Mouse (Mus musculus): ENCODE results near the gene Cd163l1. TPM values are rescaled to one million over a fixed set of nuclear protein-coding genes. Genes with fewer than 3 reads are reported as not detected.

Gene Cd163l1
- not detected in 2 replicates for polyA plus RNA-seq (2011; ENCODE audit: insufficient read length, low read depth, missing spikeins)

GRCm38 (mm10) chr7:140217967-140218366, at the start of gene Cd163l1:
TSS of gene Cd163l1 (plus strand) at chr7:140218267.
- H3K4me3 ChIP-seq (ENCODE audit: insufficient read depth, low read length), result no peak within 1 kb of the TSS
- H3K27ac ChIP-seq (ENCODE audit: insufficient read depth, low read length), result no peak within 1 kb of the TSS
- H3K4me1 ChIP-seq (ENCODE audit: control insufficient read depth, insufficient read depth, low read length), result no peaks in the 10 kb centered on the region
- TF ChIP-seq POLR2A (IDR thresholded peaks at IDR 0.05; ENCODE audit: low read depth, low read length) (no peak), CTCF (IDR thresholded peaks at IDR 0.05; ENCODE audit: borderline replicate concordance, insufficient read depth, low read length) (no peak)

GRCm38 (mm10) chr7:140169386-140169785, 48.7 kb upstream of the Cd163l1 start:
- no peak for TF ChIP-seq POLR2A (IDR thresholded peaks at IDR 0.05; ENCODE audit: low read depth, low read length)
- no peak for TF ChIP-seq CTCF (IDR thresholded peaks at IDR 0.05; ENCODE audit: borderline replicate concordance, insufficient read depth, low read length)
- H3K4me1 ChIP-seq (ENCODE audit: control insufficient read depth, insufficient read depth, low read length), result no peaks in the 10 kb centered on the region
- no peak overlapping the region for H3K4me3 ChIP-seq (ENCODE audit: insufficient read depth, low read length)
- no peak overlapping the region for H3K27ac ChIP-seq (ENCODE audit: insufficient read depth, low read length)

- Histone ChIP-seq H3K4me3 (ENCODE audit: insufficient read depth, low read length) (no peak overlapping the region), H3K4me1 (ENCODE audit: control insufficient read depth, insufficient read depth, low read length) (no peaks in the 10 kb centered on the region), H3K27ac (ENCODE audit: insufficient read depth, low read length) (no peak overlapping the region)
- TF ChIP-seq CTCF (IDR thresholded peaks at IDR 0.05; ENCODE audit: borderline replicate concordance, insufficient read depth, low read length) (no peak), POLR2A (IDR thresholded peaks at IDR 0.05; ENCODE audit: low read depth, low read length) (no peak)
Measured at GRCm38 (mm10) chr7:140170863-140171262, 47.2 kb upstream of the Cd163l1 start.

GRCm38 (mm10) chr7:140172936-140173335, 45.1 kb upstream of the Cd163l1 start, which contains the start of gene Olfr523:
TSS of gene Olfr523 (plus strand) at chr7:140173217.
- Histone ChIP-seq H3K27ac (ENCODE audit: insufficient read depth, low read length) (no peak within 1 kb of the TSS), H3K4me3 (ENCODE audit: insufficient read depth, low read length) (no peak within 1 kb of the TSS), H3K4me1 (ENCODE audit: control insufficient read depth, insufficient read depth, low read length) (no peaks in the 10 kb centered on the region)
- TF ChIP-seq CTCF (IDR thresholded peaks at IDR 0.05; ENCODE audit: borderline replicate concordance, insufficient read depth, low read length) (no peak), POLR2A (IDR thresholded peaks at IDR 0.05; ENCODE audit: low read depth, low read length) (no peak)

- TF ChIP-seq POLR2A (IDR thresholded peaks at IDR 0.05; ENCODE audit: low read depth, low read length) (no peak), CTCF (IDR thresholded peaks at IDR 0.05; ENCODE audit: borderline replicate concordance, insufficient read depth, low read length) (no peak)
- H3K4me3 ChIP-seq (ENCODE audit: insufficient read depth, low read length), result no peak overlapping the region
- no peaks in the 10 kb centered on the region for H3K4me1 ChIP-seq (ENCODE audit: control insufficient read depth, insufficient read depth, low read length)
- no peak overlapping the region for H3K27ac ChIP-seq (ENCODE audit: insufficient read depth, low read length)
Measured at GRCm38 (mm10) chr7:140179176-140179575, 38.9 kb upstream of the Cd163l1 start.

- no peak for TF ChIP-seq POLR2A (IDR thresholded peaks at IDR 0.05; ENCODE audit: low read depth, low read length)
- TF ChIP-seq CTCF (IDR thresholded peaks at IDR 0.05; ENCODE audit: borderline replicate concordance, insufficient read depth, low read length), result no peak
Measured at GRCm38 (mm10) chr7:140180692-140181091, 37.4 kb upstream of the Cd163l1 start.

GRCm38 (mm10) chr7:140184206-140184605, 33.9 kb upstream of the Cd163l1 start:
- Histone ChIP-seq H3K4me3 (ENCODE audit: insufficient read depth, low read length) (no peak overlapping the region), H3K27ac (ENCODE audit: insufficient read depth, low read length) (no peak overlapping the region), H3K4me1 (ENCODE audit: control insufficient read depth, insufficient read depth, low read length) (no peaks in the 10 kb centered on the region)
- TF ChIP-seq POLR2A (IDR thresholded peaks at IDR 0.05; ENCODE audit: low read depth, low read length) (no peak), CTCF (IDR thresholded peaks at IDR 0.05; ENCODE audit: borderline replicate concordance, insufficient read depth, low read length) (no peak)

More at GRCm38 (mm10) chr7:140180692-140181091, 37.4 kb upstream of the Cd163l1 start:
- no peak overlapping the region for H3K27ac ChIP-seq (ENCODE audit: insufficient read depth, low read length)
- H3K4me3 ChIP-seq (ENCODE audit: insufficient read depth, low read length), result no peak overlapping the region
- no peaks in the 10 kb centered on the region for H3K4me1 ChIP-seq (ENCODE audit: control insufficient read depth, insufficient read depth, low read length)

- Histone ChIP-seq H3K4me1 (ENCODE audit: control insufficient read depth, insufficient read depth, low read length) (no peaks in the 10 kb centered on the region), H3K4me3 (ENCODE audit: insufficient read depth, low read length) (no peak overlapping the region), H3K27ac (ENCODE audit: insufficient read depth, low read length) (no peak overlapping the region)
- TF ChIP-seq POLR2A (IDR thresholded peaks at IDR 0.05; ENCODE audit: low read depth, low read length), result no peak
- no peak for TF ChIP-seq CTCF (IDR thresholded peaks at IDR 0.05; ENCODE audit: borderline replicate concordance, insufficient read depth, low read length)
Measured at GRCm38 (mm10) chr7:140186646-140187620, 31.1 kb upstream of the Cd163l1 start.

GRCm38 (mm10) chr7:140187721-140188390, 30.2 kb upstream of the Cd163l1 start:
- Histone ChIP-seq H3K4me3 (ENCODE audit: insufficient read depth, low read length) (no peak overlapping the region), H3K27ac (ENCODE audit: insufficient read depth, low read length) (no peak overlapping the region), H3K4me1 (ENCODE audit: control insufficient read depth, insufficient read depth, low read length) (no peaks in the 10 kb centered on the region)
- TF ChIP-seq CTCF (IDR thresholded peaks at IDR 0.05; ENCODE audit: borderline replicate concordance, insufficient read depth, low read length), result no peak
- no peak for TF ChIP-seq POLR2A (IDR thresholded peaks at IDR 0.05; ENCODE audit: low read depth, low read length)

Measured in embryonic fibroblast, embryonic 13.5 days (primary cell).